Mouse (Mus musculus): ENCODE measurements around the gene Pum2.

The Pum2 gene

DNA sequence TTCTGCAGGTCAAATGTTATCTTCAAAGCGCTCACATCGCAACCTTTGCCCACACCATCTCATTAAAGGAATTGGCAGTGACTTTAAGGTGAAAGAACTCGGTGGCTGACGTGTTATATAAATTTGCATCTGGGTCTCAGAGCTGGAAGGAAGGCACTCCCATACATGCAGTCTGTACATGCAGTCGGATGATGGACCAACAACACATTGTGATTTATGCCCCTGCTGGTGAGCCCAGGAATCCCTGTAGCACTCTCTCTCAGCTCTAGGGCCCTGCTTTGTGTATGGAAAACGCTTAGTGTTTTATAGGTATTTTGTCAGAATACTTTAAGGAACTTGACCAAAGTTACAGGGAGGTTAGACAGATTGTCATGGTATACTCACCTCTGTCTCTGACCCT, 86.6 kb downstream of the Pum2 start:
- no peaks in the 10 kb centered on the region for H3K36me3 ChIP-seq (ENCODE audit: control insufficient read depth, insufficient read depth, low read length, poor library complexity, severe bottlenecking)
- DNase-seq (ENCODE audit: low read depth, low spot score) = no peak

DNA sequence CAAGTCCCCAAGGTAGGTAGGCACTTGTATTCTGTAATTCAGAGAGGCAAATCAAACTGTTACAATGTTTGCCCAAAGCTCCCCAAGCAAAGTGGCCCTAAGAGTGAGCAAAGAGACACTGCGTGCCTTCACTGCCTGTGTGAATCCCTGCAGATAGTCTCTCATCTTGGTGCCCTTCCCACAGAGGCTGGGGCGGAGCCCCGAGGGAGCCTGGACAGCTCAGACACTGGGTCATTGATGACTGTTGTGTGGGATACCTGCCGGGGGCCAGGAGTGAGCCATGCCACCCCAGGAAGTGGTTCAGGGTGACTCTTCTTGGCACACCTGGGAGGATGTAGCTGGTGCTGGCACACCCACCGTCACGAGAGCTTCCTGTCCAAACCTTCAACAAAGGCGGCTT, 87.1 kb downstream of the Pum2 start:
- no peak for DNase-seq (ENCODE audit: low read depth, low spot score)

More for the DNA sequence above, 86.6 kb downstream of the Pum2 start:
- no peaks in the 10 kb centered on the region for H3K27me3 ChIP-seq (ENCODE audit: control insufficient read depth, insufficient read depth, low read length, poor library complexity, severe bottlenecking)

DNA sequence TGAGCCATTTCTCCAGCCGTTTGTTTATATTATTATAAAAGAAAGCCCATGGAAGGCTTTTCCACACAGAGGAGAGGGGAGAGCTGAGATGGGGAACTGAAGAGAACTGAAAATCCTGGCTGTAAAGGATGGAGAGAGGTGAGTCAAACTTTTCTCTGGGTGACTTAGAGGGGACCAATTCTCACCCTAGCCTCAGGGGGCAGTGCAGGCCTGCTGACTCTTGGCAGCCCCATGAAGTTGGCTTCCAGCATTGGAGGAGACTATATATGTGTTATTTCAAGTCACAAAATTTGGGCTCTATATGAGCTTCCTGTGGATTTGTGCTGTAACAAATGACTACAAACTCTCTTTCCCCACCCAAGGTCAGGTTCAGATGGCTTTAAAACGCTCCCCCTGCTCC, 88.7 kb downstream of the Pum2 start:
- Histone ChIP-seq H3K27me3 (ENCODE audit: control insufficient read depth, insufficient read depth, low read length, poor library complexity, severe bottlenecking) (no peaks in the 10 kb centered on the region), H3K36me3 (ENCODE audit: control insufficient read depth, insufficient read depth, low read length, poor library complexity, severe bottlenecking) (no peaks in the 10 kb centered on the region)
- DNase-seq (ENCODE audit: low read depth, low spot score) = peak; percentile 55

More for the DNA sequence above, 87.1 kb downstream of the Pum2 start:
- no peaks in the 10 kb centered on the region for H3K27me3 ChIP-seq (ENCODE audit: control insufficient read depth, insufficient read depth, low read length, poor library complexity, severe bottlenecking)
- H3K36me3 ChIP-seq (ENCODE audit: control insufficient read depth, insufficient read depth, low read length, poor library complexity, severe bottlenecking) = no peaks in the 10 kb centered on the region

DNA sequence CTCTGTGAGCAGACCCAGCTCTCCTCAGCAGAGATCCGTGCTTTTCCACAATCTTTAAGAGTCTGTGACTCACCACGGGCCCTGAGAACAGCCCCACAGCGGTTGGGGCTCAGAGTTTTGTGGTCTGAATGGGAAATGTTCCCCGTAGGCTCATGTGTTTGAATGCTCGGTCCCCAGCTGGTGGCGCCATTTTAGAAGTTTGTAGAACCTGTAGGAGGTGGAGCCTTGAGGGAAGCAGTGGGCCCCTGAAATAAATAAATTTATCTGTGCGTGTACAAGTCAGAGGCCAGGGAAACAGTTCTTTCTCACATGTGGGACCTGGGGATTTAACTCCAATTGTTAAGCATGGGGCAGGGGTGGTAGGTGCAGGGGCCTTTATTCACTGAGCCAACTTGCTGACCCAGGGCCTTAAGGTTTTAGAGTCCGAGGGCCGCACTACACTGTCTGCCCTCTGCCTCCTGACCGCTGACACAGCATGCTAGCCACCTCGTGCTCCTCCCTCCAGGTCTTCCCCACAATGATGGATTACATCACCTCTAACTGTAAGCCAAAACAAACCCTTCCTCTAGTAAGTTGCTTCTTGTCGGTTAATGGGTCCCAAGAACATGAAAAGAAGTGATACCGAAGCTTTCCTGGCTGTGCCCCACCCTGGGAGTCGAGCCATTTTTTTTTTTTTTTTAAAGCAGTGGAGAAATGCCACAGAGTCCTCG, 90.4 kb downstream of the Pum2 start:
- H3K27me3 ChIP-seq (ENCODE audit: control insufficient read depth, insufficient read depth, low read length, poor library complexity, severe bottlenecking) = no peaks in the 10 kb centered on the region
- DNase-seq (ENCODE audit: low read depth, low spot score) = no peak
- no peaks in the 10 kb centered on the region for H3K36me3 ChIP-seq (ENCODE audit: control insufficient read depth, insufficient read depth, low read length, poor library complexity, severe bottlenecking)

DNA sequence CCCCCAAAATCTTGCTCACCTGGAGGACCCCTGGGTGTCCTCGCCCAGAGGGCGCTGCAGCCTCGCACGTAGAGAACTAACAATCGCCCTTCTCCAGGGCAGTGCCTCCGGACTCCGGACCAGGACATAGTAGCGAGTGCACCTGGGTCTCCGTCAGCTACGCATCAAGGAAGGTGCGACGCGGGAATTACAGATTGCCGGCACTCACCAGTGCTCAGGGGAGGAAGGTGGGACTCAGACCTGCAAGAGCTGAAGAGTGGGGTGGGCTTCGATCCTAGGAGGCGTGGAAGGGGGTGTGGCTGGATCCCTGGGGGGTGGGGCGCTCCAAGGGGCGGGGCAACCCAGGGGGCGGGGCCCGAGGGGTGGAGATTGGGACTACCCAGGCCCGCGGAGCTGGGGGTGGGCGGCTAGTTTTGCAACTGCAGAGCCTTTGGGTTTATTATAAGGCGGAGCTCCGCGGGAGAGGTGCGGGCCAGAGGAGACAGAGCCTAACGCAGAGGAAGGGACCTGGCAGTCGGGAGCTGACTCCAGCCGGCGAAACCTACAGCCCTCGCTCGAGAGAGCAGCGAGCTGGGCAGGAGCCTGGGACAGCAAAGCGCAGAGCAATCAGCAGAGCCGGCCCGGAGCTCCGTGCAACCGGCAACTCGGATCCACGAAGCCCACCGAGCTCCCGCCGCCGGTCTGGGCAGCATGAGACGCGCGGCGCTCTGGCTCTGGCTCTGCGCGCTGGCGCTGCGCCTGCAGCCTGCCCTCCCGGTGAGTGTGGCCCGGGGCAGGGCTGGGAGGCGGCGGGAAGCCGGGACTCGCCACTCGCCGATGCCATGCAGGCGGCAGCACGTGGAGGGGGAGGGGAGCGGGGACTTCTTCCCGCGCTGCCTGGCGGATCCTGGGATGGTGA, 97.3 kb downstream of the Pum2 start, which contains the start of gene Sdc1:
TSS of gene Sdc1 (plus strand) at position 378 of the 898 bp plus-strand sequence.
- no peaks in the 10 kb centered on the region for H3K27me3 ChIP-seq (ENCODE audit: control insufficient read depth, insufficient read depth, low read length, poor library complexity, severe bottlenecking)
- no peaks in the 10 kb centered on the region for H3K36me3 ChIP-seq (ENCODE audit: control insufficient read depth, insufficient read depth, low read length, poor library complexity, severe bottlenecking)
- DNase-seq (ENCODE audit: low read depth, low spot score) = peak; percentile 62

DNA sequence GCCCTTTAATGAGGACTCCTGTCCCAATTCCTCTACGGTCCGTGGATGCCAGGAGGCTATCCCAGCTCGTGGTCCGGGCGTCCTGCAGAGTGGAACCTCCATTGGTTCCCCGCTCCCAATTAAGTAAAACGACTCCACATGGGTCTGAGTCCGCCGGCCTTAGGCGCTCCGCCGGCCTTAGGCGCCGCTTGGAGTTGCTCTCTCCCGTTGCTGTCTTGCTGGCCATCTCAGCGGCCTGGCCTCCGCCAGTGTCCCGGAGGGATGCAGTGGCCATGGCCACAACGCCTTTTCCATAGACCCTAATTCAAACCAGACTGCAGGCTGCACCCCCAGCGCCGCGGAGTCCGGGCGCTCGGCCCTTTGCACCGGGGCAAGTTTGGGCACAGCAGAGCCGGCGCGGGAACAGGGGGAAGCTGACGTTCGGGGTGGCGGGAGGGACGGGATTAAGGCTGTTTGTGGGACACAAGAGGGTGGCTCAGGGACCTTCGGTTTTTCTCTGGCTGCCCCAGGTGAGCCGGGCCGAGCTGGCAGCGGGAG, 98.0 kb downstream of the Pum2 start:
- no peaks in the 10 kb centered on the region for H3K27me3 ChIP-seq (ENCODE audit: control insufficient read depth, insufficient read depth, low read length, poor library complexity, severe bottlenecking)
- H3K36me3 ChIP-seq (ENCODE audit: control insufficient read depth, insufficient read depth, low read length, poor library complexity, severe bottlenecking) = no peaks in the 10 kb centered on the region
- DNase-seq (ENCODE audit: low read depth, low spot score) = peak; percentile 19

DNA sequence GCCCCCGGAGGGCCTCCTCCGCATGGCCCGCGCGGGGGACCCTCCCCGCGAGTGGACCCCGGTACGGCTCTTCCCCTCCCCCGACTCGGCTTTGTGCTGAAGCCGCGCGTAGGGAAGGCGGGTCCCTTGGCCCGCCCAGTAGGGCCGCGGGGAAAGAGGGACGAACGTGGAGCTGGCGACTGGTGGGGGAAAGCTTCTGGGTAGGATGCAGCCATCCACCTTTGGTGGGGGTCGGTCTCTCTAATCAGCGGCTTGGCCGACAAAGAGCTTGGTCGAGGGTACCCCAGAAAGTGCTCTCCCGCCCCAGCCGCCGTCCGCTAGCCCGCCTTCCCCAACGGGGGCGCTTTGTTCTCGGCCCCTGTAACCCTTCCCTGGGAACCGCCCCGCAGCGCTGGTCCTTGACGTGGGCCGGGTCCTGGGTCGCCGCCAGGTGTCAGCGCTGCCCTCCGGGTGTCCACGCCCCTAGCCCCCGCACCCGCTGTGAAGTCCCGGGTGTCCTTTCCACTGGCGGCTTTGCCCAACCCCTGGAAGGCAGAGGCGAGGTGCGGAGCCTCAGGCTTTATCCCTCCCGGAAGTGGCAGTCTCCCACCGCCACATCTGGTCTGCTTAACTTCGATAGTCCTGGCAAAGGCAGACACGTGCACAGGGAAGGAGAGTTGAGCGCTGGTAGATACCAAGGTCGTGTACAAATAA, 98.7 kb downstream of the Pum2 start:
- H3K36me3 ChIP-seq (ENCODE audit: control insufficient read depth, insufficient read depth, low read length, poor library complexity, severe bottlenecking) = no peaks in the 10 kb centered on the region
- no peaks in the 10 kb centered on the region for H3K27me3 ChIP-seq (ENCODE audit: control insufficient read depth, insufficient read depth, low read length, poor library complexity, severe bottlenecking)
- peak; percentile 49 for DNase-seq (ENCODE audit: low read depth, low spot score)

DNA sequence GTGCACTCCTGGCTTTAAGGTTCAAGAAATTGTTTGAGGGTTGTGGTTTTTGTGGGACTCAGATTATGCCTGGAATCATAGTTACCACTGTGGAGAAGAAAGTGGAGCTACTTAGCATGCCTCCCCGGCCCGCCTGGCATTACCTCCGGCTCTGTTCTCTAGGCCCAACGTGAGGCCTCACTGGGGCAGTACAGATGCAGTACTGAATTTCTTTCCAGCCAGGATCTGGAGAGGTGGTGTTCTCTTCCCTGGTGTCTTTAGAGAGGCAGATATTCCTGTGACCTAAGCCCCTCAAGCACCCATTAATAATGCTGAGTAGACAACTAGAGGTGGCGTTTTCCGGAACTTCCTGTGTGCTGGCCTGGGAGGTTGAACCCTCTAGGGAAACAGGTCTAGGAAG, 99.4 kb downstream of the Pum2 start:
- no peak for DNase-seq (ENCODE audit: low read depth, low spot score)
- Histone ChIP-seq H3K27me3 (ENCODE audit: control insufficient read depth, insufficient read depth, low read length, poor library complexity, severe bottlenecking) (no peaks in the 10 kb centered on the region), H3K36me3 (ENCODE audit: control insufficient read depth, insufficient read depth, low read length, poor library complexity, severe bottlenecking) (no peaks in the 10 kb centered on the region)

DNA sequence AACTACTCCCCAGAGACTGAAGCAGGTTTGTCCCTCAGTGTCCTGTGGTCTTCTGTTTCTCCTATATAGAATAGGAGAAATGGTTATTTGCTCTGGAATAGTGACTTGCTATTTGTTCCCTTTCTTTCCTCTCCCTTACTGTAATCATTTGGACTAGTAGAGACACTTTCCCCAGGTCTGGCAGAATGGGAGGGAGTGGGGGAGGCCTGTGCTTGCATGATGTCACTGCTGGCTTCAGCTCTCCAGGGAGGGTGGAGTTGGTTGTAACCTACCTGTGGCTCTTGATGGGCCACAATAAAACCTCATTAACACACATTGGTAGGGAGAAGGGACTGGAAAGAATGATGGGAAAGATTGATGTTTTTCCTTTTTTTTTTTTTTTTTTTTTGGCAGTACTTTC, 100.2 kb downstream of the Pum2 start:
- no peak for DNase-seq (ENCODE audit: low read depth, low spot score)
- Histone ChIP-seq H3K27me3 (ENCODE audit: control insufficient read depth, insufficient read depth, low read length, poor library complexity, severe bottlenecking) (no peaks in the 10 kb centered on the region), H3K36me3 (ENCODE audit: control insufficient read depth, insufficient read depth, low read length, poor library complexity, severe bottlenecking) (no peaks in the 10 kb centered on the region)

DNA sequence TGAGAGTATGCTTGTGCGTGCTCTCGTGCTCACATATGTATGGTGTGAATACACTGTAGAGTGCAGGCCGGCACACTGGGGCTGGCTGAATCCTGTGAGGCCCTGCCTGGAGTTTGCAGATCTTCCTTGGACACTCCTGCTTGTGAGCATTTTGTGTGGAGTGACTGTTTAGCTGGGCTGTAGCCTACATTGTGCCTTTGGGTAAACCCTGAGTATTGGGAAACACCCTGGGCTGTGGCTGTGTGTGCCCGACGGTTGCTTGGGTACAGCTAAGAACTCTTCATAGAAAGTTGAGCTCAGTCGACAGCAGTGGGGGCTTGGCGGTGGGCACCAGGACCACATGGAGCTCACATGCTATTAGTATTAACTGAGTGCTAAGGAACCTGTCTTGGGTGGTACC, 102.3 kb downstream of the Pum2 start:
- no peaks in the 10 kb centered on the region for H3K36me3 ChIP-seq (ENCODE audit: control insufficient read depth, insufficient read depth, low read length, poor library complexity, severe bottlenecking)
- DNase-seq (ENCODE audit: low read depth, low spot score) = no peak
- no peaks in the 10 kb centered on the region for H3K27me3 ChIP-seq (ENCODE audit: control insufficient read depth, insufficient read depth, low read length, poor library complexity, severe bottlenecking)

DNA sequence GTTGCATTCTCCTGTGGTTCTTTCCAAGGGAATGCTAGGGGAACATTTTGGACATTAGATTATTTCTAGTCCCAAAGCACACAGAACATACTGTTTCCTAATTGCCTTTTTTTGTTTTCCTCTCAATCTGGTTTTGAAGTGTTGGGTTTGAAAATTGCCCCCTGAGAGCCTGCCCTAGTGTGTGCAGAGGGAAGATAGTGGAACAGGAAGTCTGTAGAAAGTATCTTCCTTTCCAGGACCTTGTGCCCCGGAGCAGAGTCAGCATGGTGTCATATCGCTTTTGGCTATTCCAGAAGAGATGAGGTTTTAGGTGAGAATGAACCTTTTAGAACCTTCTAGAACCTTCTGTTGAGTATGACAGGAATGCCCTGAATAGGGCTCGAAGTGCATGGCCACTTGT, 102.8 kb downstream of the Pum2 start:
- no peak for DNase-seq (ENCODE audit: low read depth, low spot score)
- Histone ChIP-seq H3K36me3 (ENCODE audit: control insufficient read depth, insufficient read depth, low read length, poor library complexity, severe bottlenecking) (no peaks in the 10 kb centered on the region), H3K27me3 (ENCODE audit: control insufficient read depth, insufficient read depth, low read length, poor library complexity, severe bottlenecking) (no peaks in the 10 kb centered on the region)

DNA sequence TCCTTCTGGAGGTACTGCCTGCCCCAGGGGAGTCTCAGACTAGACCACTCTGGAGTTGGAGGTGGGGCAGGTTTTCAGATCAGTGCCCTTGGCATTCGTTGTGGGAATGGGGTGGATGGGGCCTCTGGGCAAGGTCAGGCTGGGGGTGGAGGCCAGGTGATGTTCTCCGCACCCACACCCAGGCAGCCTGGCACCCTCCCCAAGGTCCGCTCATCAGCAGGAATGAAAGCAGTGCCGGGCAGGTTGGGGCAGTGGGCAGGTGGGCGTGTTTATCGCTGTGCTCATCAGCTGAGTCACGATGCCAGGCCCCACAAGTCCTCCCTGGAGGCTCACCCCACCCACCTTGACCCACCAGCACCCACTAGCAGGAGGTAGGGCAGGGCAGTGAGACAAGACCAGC, 104.2 kb downstream of the Pum2 start:
- H3K36me3 ChIP-seq (ENCODE audit: control insufficient read depth, insufficient read depth, low read length, poor library complexity, severe bottlenecking) = no peaks in the 10 kb centered on the region
- DNase-seq (ENCODE audit: low read depth, low spot score) = no peak
- no peaks in the 10 kb centered on the region for H3K27me3 ChIP-seq (ENCODE audit: control insufficient read depth, insufficient read depth, low read length, poor library complexity, severe bottlenecking)

DNA sequence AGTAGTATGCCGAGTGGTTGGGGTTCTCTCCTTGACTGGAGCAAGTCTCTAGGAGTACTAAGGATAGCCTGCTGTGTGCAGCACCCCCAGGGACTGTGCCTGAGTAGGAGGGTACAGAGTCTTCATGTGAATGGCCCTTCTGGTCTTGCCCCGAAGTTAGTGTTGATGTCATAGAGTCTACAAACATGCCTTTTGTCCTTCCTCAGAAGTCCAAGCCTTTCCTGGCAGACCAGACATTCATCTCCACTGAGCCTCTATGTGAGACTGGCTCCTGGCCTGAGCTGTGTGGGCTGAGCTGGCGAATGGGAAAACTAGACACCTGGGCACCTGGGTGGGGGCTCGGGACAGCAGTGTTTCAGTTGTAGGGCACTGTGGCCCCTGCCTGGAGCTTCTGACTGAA, 105.9 kb downstream of the Pum2 start:
- no peak for DNase-seq (ENCODE audit: low read depth, low spot score)
- Histone ChIP-seq H3K27me3 (ENCODE audit: control insufficient read depth, insufficient read depth, low read length, poor library complexity, severe bottlenecking) (no peaks in the 10 kb centered on the region), H3K36me3 (ENCODE audit: control insufficient read depth, insufficient read depth, low read length, poor library complexity, severe bottlenecking) (no peaks in the 10 kb centered on the region)

DNA sequence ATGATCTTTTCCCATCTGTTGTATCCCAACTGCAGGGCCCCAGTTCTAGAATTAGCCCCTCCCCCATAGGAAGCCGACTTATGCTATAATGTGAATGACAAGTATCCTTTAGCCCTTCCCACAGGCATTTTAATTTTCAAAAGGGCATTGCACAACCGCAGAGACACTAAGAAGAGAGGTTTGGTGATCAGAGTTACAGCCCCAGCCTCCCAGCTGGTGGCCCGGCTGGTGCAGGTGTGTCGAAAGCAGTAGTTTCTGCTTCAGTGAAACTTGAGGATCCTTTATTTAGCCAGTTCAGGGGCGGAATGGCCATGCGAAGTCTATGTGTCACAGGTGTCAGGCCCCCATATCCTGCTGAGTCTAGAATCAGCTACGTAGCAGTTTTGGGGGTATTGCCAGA, 107.2 kb downstream of the Pum2 start:
- Histone ChIP-seq H3K27me3 (ENCODE audit: control insufficient read depth, insufficient read depth, low read length, poor library complexity, severe bottlenecking) (no peaks in the 10 kb centered on the region), H3K36me3 (ENCODE audit: control insufficient read depth, insufficient read depth, low read length, poor library complexity, severe bottlenecking) (no peaks in the 10 kb centered on the region)
- no peak for DNase-seq (ENCODE audit: low read depth, low spot score)
